Mouse (Mus musculus): ENCODE results near the gene Gdpgp1. TPM values are rescaled to one million over a fixed set of nuclear protein-coding genes. Genes with fewer than 3 reads are reported as not detected.

Gene Gdpgp1
- total and polyA plus RNA-seq, 3 experiments: 2.0 to 3.6 (median 3.0) TPM

- Histone ChIP-seq H3K4me3 (replicated peaks in 1 of 3; ENCODE audit: low read depth in 2 of 3, low read length in 2 of 3, poor library complexity in 1 of 3) (no peak overlapping the region), H3K4me2 (ENCODE audit: insufficient read depth, low read depth, poor library complexity, severe bottlenecking) (no peak overlapping the region), H3K27ac (ENCODE audit: insufficient read depth, low read depth) (no peak overlapping the region), H3K79me2 (replicated peaks; ENCODE audit: control insufficient read depth, extremely low read depth, insufficient read depth, poor library complexity, severe bottlenecking) (peaks cover 3% of the 10 kb centered on the region; the same call in 1 of the 2 replicates), H3K4me1 (ENCODE audit: control insufficient read depth in 1 of 2, insufficient read depth in 2 of 2) (peaks cover 0 to 10% of the 10 kb centered on the region in 2 experiments; a peak in 2 of 4 replicates), H3K9me3 (replicated peaks; ENCODE audit: low read length) (no peaks in the 10 kb centered on the region), H3K27me3 (replicated peaks) (no peaks in the 10 kb centered on the region), H3K36me3 (replicated peaks in 1 of 2; ENCODE audit: control insufficient read depth in 1 of 2, insufficient read depth in 1 of 2, low read length in 1 of 2) (peaks cover 48 to 95% of the 10 kb centered on the region in 2 experiments), H3K9ac (ENCODE audit: insufficient read depth, low read depth) (no peak overlapping the region)
- DNase-seq (ENCODE audit: extremely low read depth): no peak
- in situ Hi-C loops (cut with MboI; ENCODE audit: low pct_ligation_motif_present, low pct_unique_long_range_greater_than_20kb, low sequenced_read_pairs) (no loop called here), dilution Hi-C loops (cut with MboI; ENCODE audit: extremely low pct_ligation_motif_present, extremely low pct_unique_long_range_greater_than_20kb, low sequenced_read_pairs) (no loop called here)
- TF ChIP-seq RAD21 (IDR thresholded peaks at IDR 0.05; ENCODE audit: low read depth, low read length): no peak
- TF ChIP-seq ZNF384 (IDR thresholded peaks at IDR 0.05; ENCODE audit: low read depth, low read length): no peak
- no peak for TF ChIP-seq USF2 (conservative IDR thresholded peaks at IDR 0.05; ENCODE audit: low read depth, low read length)
- no peak for TF ChIP-seq CHD2 (IDR thresholded peaks at IDR 0.05; ENCODE audit: low read length)
- no peak for TF ChIP-seq MEF2A (IDR thresholded peaks at IDR 0.05; ENCODE audit: borderline replicate concordance, low read depth, low read length)
- TF ChIP-seq SMC3 (IDR thresholded peaks at IDR 0.05; ENCODE audit: low read depth, low read length): no peak
- no peak for TF ChIP-seq HCFC1 (IDR thresholded peaks at IDR 0.05; ENCODE audit: low read depth, low read length)
Measured at GRCm38 (mm10) chr7:80276374-80276773, 43.7 kb downstream of the Gdpgp1 start.

- DNase-seq (ENCODE audit: extremely low read depth): no peak
- Histone ChIP-seq H3K9ac (ENCODE audit: insufficient read depth, low read depth) (no peak overlapping the region), H3K79me2 (replicated peaks; ENCODE audit: control insufficient read depth, extremely low read depth, insufficient read depth, poor library complexity, severe bottlenecking) (no peaks in the 10 kb centered on the region), H3K36me3 (replicated peaks in 1 of 2; ENCODE audit: control insufficient read depth in 1 of 2, insufficient read depth in 1 of 2, low read length in 1 of 2) (peaks cover 50 to 93% of the 10 kb centered on the region in 2 experiments), H3K9me3 (replicated peaks; ENCODE audit: low read length) (no peaks in the 10 kb centered on the region), H3K27ac (ENCODE audit: insufficient read depth, low read depth) (no peak overlapping the region), H3K4me3 (replicated peaks in 1 of 3; ENCODE audit: low read depth in 2 of 3, low read length in 2 of 3, poor library complexity in 1 of 3) (no peak overlapping the region), H3K4me2 (ENCODE audit: insufficient read depth, low read depth, poor library complexity, severe bottlenecking) (no peak overlapping the region), H3K27me3 (replicated peaks) (no peaks in the 10 kb centered on the region), H3K4me1 (ENCODE audit: control insufficient read depth in 1 of 2, insufficient read depth in 2 of 2) (no peaks in the 10 kb centered on the region)
- TF ChIP-seq TCF12 (IDR thresholded peaks at IDR 0.05; ENCODE audit: low read depth, low read length) (no peak), ZKSCAN1 (IDR thresholded peaks at IDR 0.05; ENCODE audit: borderline replicate concordance, low read depth, low read length) (no peak), CTCF (conservative IDR thresholded peaks at IDR 0.05 in 1 of 2, IDR thresholded peaks at IDR 0.05 in 1 of 2; ENCODE audit: low read depth in 2 of 2, low read length in 2 of 2) (no peak), EP300 (IDR thresholded peaks at IDR 0.05; ENCODE audit: low read length) (no peak), CHD2 (IDR thresholded peaks at IDR 0.05; ENCODE audit: low read length) (no peak), JUND (conservative IDR thresholded peaks at IDR 0.05; ENCODE audit: low read depth, low read length) (no peak), ZC3H11A (IDR thresholded peaks at IDR 0.05; ENCODE audit: low read depth, low read length) (no peak)
- in situ Hi-C loops (cut with MboI; ENCODE audit: low pct_ligation_motif_present, low pct_unique_long_range_greater_than_20kb, low sequenced_read_pairs) (no loop called here), dilution Hi-C loops (cut with MboI; ENCODE audit: extremely low pct_ligation_motif_present, extremely low pct_unique_long_range_greater_than_20kb, low sequenced_read_pairs) (no loop called here)
Measured at GRCm38 (mm10) chr7:80280032-80280431, 47.4 kb downstream of the Gdpgp1 start.

- in situ Hi-C loops (cut with MboI; ENCODE audit: low pct_ligation_motif_present, low pct_unique_long_range_greater_than_20kb, low sequenced_read_pairs): no loop called here
- Histone ChIP-seq H3K27ac (ENCODE audit: insufficient read depth, low read depth) (no peak overlapping the region), H3K4me1 (ENCODE audit: control insufficient read depth in 1 of 2, insufficient read depth in 2 of 2) (no peaks in the 10 kb centered on the region), H3K9ac (ENCODE audit: insufficient read depth, low read depth) (no peak overlapping the region), H3K4me2 (ENCODE audit: insufficient read depth, low read depth, poor library complexity, severe bottlenecking) (no peak overlapping the region), H3K9me3 (replicated peaks; ENCODE audit: low read length) (no peaks in the 10 kb centered on the region), H3K36me3 (replicated peaks in 1 of 2; ENCODE audit: control insufficient read depth in 1 of 2, insufficient read depth in 1 of 2, low read length in 1 of 2) (peaks cover 52 to 95% of the 10 kb centered on the region in 2 experiments), H3K27me3 (replicated peaks) (no peaks in the 10 kb centered on the region), H3K79me2 (replicated peaks; ENCODE audit: control insufficient read depth, extremely low read depth, insufficient read depth, poor library complexity, severe bottlenecking) (no peaks in the 10 kb centered on the region), H3K4me3 (replicated peaks in 1 of 3; ENCODE audit: low read depth in 2 of 3, low read length in 2 of 3, poor library complexity in 1 of 3) (no peak overlapping the region)
- no peak for DNase-seq (ENCODE audit: extremely low read depth)
- dilution Hi-C loops (cut with MboI; ENCODE audit: extremely low pct_ligation_motif_present, extremely low pct_unique_long_range_greater_than_20kb, low sequenced_read_pairs): no loop called here
- TF ChIP-seq USF2 (conservative IDR thresholded peaks at IDR 0.05; ENCODE audit: low read depth, low read length) (no peak), RAD21 (IDR thresholded peaks at IDR 0.05; ENCODE audit: low read depth, low read length) (peak; percentile 12), CTCF (conservative IDR thresholded peaks at IDR 0.05 in 1 of 2, IDR thresholded peaks at IDR 0.05 in 1 of 2; ENCODE audit: low read depth in 2 of 2, low read length in 2 of 2) (peak in 1 of 2 experiments; percentile 28; a peak in 1 of 4 replicates), ETS1 (conservative IDR thresholded peaks at IDR 0.05; ENCODE audit: low read depth, low read length) (no peak), MYC (IDR thresholded peaks at IDR 0.05; ENCODE audit: low read depth, low read length) (no peak)
Measured at GRCm38 (mm10) chr7:80280998-80281397, 48.3 kb downstream of the Gdpgp1 start.
